Mouse (Mus musculus): ENCODE results near the gene Atp6v0a4. TPM values are rescaled to one million over a fixed set of nuclear protein-coding genes. Genes with fewer than 3 reads are reported as not detected.

Atp6v0a4 gene
- total RNA-seq, 2 experiments from 2014 or later = 0.16 to 0.43 TPM

DNA sequence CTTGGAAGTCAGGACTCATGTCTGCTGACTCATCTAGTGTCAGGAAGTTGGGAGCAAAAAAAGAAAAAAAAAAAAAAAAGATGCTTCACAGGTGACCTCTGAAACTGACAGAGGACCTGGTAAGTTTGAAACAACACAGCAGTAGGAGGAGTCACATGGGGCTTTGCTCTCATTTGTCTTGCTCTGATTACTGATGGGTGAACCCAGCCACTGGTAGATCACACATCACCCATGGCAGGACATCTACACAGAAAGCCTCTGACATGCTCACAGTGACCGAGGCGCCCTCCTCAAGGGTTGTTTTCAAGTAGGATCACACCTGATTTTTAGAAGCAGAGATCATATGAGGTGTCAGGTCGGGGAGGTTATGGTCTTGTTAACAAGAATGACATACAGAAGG, 1.1 kb upstream of the Atp6v0a4 start:
- no peak for DNase-seq (ENCODE audit: low spot score)

DNA sequence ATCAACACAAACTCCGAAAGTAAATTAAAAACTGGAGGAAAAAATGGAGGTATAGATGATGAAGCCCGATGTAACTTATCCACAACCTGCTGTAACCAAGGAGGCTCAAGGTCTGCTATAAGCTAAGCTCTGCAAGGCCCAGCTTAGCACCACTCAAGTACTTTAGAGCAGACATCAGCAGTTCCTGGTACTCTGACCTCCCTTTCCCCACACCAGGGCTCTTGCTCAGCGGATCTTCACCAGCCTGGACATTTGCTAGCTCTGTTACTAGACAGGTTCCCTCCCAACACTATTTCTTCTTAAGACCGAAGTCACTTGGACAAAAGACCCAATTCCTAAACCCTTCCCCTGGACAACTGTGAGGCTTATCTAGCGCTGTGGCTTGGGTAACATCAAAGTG, 496 bp upstream of the Atp6v0a4 start:
- no peak for DNase-seq (ENCODE audit: low spot score)

DNA sequence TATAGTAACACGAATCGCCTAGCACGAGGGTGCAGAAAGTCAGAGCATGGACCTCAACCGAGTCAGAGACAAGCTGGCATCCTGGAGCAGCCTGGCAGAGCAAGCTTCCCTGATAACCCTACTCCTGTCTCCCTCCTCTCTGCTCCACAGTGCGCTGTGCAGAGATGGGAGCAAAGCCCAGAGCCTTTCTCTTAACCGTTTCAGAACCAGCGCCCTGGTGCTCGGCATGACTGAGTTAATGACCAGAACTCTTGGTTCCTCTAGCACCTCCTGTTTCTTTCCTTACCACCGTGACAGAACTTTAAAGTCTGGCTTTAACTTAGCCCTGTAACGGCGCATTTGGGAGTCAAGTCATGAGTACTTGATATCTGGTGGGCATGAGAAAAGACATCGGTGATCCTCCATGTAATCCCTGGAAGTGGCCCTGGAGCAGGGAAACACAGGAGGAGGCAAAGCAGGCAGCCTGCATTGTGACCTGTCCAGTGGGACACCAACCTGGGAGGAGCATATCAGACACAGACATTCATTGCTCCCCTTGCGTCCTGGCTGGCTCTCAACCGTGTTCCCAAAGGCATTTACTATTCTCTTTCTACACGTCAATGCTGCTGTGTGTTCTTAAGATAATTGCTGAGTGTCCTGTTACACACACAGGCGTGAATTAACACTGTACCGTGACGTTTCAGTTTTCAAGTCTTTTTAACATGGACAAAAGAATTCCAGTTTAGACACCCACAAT, 747 bp downstream of the Atp6v0a4 start:
- DNase-seq (ENCODE audit: low spot score) = no peak

DNA sequence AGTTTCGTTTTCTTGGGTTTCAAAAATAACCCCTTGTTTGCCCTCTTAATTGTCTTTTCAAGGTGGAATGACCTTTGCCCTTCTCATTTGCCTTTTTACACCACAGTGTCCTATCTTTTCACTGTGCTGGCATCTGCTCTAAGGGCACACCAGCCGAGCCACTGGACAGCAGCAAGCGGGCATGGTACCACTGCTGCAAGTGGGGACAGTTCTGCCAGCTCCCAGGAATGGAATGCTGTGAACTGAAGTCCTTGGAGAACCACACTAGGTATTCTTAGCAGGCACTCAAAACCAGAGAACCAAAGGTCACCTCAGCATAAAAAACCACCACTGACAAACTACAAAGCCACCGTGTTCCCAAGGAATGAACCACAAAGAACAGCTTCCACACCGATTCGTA, 1.6 kb downstream of the Atp6v0a4 start:
- DNase-seq (ENCODE audit: low spot score) = no peak

DNA sequence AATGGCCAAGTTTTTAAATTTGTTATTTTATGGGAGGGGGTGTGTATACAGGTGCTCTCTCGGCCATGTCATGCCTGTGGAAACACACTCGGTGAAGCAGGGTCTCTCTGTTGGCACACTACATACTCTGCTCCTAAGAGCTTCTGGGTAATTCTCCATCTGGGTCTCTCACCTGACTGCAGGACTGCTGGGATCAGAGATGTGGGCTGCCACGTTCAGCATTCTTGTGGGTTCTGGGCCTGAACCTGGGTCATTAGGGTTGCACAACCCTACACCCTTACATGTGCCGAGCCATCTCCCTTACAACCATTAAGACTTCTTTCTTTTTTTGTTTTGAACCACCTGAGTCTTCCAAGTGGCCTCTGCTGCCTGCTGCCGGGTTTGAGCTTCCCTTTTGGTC, 2.5 kb downstream of the Atp6v0a4 start:
- DNase-seq (ENCODE audit: low spot score) = no peak

DNA sequence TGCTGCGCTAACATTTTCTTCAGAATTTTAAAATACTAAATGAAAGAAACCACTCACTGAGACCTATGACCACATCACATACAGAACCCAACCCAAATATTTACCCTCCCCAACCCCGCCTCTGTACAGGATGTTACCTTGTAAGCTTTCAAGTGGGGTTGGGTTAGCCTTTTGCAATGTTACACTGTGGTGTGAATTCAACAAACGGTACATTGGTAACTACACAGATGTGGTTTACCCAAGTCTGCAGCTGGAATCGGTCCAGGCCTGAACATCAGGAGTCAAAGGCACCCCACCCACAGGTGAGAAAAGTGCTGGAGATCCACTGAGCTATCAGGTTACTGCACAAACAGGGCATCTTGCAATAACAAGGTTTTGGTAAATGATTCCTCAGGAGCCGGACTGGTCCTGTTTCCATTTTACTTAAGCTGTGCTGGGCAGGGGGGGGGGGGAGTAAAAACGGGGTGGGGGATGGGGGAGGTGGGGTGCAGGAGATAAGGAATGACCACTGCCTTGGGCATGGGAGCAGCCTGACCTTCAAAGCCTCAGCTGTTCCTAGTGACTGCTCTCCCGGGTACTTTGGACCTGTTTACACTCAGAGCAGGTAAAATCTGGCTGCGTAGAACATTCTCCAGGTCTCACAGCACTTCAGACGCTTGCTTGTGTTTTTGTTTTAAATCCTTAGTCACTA, 3.6 kb downstream of the Atp6v0a4 start:
- DNase-seq (ENCODE audit: low spot score) = no peak

DNA sequence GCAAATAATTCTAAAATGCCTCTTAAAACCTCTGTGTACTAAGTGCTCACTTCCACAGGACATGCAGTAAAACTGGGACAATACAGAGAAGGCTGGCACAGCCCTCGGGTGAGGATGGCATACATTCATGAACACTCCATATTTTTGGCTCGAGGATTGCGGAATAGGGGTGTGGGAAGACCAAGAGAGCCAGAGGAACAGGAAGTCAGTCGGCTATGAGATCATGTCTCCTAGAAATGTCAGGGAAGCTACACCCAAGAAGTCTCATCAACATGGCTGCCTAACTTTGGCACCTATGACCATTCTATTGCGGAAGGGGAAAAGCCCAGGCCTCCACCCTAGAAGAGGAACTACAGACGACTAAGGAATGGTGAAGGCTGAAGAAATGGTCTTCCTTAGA, 6.0 kb downstream of the Atp6v0a4 start:
- DNase-seq (ENCODE audit: low spot score) = no peak

- DNase-seq (ENCODE audit: low spot score) = no peak
Observed at GRCm38 (mm10) chr6:38116107-38116770, 8.1 kb downstream of the Atp6v0a4 start.

DNA sequence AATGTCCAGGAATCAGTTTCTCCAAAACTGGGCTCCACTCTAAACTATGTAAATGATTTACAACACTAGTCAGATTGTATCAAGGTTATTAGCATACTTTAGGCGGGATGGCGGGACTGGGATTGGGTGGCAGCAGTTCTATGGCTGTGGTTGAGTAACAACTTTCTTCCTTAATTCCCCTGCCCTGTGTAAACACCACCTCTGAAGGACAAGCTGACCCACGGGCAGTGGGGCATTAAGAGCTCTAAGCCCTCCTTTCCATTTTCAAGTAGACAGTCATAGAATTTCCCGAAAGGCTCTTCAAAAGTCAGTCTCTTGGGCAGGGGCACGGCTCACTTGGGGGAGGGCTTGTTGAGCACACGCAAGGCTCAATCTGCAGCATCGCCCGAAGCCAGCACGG, 13.5 kb downstream of the Atp6v0a4 start:
- no peak for DNase-seq (ENCODE audit: low spot score)

DNA sequence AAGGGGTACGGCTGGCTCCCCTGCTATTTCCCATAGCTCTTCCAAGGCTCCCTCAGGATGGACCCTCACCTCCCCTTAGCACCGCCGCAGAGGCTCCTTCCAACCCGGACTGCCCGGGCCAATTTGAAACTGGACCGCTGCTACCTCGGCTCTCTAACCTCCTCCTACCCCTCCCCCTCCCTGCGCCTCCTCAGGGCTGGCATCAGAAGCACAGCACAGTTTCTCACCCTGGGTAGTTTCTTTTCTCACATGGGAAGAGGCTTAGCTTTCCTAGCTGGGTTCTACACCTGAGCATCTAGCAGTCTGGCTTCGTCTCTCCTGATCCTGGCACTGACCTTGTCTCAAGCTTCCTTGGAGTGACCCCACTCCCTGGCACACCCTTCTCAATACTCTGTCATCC, 14.5 kb downstream of the Atp6v0a4 start:
- DNase-seq (ENCODE audit: low spot score) = no peak

DNA sequence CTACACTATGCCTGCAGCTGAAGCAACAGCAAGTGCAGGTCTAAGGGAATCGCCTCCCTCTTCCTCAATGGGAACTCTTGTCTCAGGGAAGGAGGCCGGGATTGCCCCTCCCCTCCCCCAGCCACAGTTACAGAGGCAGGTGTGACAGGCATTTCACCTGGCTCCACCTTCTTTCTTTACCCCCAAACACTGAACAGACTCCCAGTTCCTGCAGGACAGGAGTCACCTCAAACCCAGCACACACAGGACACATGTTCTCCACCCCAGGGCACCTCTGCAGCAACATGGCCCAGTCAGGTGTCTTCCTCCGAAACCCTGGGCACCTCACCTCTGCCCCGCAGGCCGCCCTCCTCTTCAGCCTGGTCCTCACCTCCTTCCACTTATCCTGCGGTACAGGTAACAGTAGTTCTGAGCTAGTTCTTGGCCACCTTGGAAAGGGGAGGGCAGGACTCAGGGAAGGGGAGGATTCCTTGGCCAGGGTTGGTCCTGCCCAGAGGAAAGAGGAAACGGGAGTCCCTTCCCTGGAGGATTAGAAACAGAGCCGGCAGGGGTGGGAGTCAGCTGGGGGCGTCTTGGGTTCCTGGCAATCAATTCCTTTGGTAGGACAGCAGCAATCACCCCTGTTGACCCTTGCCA, 15.1 kb downstream of the Atp6v0a4 start, which contains the start of gene Tmem213:
Gene Tmem213, plus strand, starts transcription at position 96 of the 636 bp plus-strand sequence.
- DNase-seq (ENCODE audit: low spot score) = no peak

- DNase-seq (ENCODE audit: low spot score) = no peak
Observed at GRCm38 (mm10) chr6:38108449-38108848, 15.9 kb downstream of the Atp6v0a4 start.

DNA sequence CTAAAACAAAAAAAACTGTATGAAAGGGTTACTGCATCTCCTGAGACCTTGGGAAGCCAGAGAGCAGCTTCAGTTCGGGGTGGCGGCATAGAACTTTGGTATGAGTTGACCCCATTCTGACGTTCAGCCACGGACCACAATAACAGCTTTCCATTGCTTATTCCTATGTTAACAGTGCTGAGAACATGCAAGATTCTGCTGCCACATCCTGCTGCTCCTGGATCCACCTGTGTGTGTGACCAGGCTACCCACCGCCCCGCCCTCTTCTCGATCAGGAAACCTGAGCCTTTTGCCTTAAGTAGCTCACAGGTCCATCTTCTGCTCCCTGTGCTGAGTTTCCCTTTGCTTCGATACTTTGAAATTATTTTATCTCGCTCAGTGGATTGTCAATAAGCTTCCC, 18.5 kb downstream of the Atp6v0a4 start:
- no peak for DNase-seq (ENCODE audit: low spot score)

DNA sequence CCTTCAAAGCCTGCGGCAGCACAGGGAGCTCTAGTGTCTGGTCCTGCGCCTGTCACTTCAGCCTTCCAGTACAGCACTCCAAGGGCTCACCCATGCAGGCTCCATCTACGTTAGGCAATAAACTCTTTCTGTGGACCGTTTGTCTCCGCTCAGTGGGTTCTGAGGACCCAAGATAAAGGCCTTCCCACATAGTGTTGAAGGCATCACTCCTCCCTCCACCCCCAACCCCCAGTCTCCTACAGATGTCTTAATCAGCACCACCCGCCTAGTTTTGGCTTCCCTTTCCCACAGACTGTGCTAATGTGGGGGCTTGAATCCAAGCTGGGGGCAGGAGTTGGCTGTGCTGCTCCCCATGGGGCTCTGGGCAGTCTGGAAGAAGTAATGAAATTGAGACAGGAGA, 20.6 kb downstream of the Atp6v0a4 start:
- DNase-seq (ENCODE audit: low spot score) = no peak

DNA sequence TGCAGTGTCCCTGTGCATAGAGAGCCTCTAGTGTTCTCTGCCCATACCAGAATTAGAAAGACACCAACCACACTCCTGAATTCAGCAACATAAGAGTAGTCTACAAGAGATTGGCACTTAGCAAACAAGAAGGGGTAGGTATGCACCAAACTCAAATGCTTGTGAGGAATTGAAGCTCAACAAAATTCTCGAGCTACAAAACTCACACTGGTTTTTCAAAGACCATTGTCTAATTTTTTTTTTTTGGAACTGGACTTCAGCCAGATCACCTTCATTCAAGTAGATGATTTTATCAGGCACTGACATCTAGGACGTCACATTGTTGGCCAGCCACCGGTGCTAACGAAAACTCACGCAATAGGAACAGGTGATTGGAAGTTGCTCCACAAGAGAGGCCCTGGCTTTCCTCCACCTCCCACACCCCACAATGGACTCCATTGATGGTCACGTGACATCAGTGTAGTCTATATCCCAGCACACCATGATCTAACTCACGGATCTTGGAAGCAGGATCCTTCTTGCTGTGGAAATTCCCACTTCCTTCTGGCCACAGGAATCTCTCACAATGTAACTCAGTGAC, 22.1 kb downstream of the Atp6v0a4 start:
- DNase-seq (ENCODE audit: low spot score) = no peak

DNA sequence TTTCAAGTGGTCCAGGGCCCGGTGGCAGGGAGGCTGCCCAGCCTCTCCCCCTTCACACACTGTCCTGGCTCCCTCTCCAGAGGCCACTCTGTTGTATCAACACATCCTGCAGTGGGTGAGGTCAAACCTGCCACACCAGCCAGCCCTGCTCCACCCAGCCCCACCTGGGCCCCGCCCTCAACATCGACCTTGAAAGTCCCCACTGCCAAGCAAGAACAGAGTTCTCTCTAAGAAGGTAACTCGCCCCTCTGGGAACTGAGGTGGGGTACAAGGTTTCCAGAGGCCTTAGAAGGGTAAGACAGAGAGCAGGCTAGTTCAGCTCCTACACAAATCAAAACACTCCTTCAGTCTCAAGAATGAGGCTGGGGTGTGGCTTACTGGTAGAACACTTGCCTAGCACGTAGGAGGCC, 27.4 kb downstream of the Atp6v0a4 start:
- no peak for DNase-seq (ENCODE audit: low spot score)

DNA sequence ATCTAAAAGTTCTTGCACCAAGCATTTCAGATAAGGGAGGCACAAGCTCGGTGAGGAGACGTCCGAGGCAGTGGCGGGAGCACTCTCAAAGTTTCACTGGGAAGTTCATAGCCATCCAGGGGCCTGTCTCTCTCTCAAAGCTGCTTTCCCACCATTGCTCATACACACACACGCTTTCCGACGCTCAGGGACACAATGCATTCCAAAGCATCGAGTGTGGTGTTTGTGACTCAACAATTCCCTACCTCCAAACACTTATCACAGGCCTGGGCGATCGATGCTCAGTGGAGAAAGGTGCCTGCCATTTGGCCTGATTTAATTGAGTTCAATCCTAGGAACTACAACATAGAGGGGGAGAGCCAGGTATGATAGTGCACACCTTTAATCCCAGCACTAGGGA, 29.7 kb downstream of the Atp6v0a4 start:
- DNase-seq (ENCODE audit: low spot score) = no peak

DNA sequence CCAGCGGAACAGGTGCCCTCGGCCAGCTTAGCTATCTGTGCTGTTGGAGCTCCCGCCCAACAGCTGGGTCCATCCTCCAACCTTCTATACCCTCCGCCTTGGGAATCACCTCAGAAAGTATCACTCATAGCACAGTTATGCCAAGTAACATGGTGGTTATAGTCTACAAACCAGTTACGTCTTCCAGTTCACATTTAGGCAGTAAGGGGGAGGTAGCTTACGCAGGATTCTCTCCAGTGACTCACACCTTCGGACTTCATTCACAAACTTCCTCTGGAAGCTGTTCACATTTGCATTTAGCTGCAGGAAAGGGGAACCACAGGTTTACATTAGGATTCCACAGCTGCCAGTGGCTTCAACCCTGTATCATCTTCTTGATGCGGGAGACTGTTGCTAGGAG, 31.8 kb downstream of the Atp6v0a4 start:
- no peak for DNase-seq (ENCODE audit: low spot score)

DNA sequence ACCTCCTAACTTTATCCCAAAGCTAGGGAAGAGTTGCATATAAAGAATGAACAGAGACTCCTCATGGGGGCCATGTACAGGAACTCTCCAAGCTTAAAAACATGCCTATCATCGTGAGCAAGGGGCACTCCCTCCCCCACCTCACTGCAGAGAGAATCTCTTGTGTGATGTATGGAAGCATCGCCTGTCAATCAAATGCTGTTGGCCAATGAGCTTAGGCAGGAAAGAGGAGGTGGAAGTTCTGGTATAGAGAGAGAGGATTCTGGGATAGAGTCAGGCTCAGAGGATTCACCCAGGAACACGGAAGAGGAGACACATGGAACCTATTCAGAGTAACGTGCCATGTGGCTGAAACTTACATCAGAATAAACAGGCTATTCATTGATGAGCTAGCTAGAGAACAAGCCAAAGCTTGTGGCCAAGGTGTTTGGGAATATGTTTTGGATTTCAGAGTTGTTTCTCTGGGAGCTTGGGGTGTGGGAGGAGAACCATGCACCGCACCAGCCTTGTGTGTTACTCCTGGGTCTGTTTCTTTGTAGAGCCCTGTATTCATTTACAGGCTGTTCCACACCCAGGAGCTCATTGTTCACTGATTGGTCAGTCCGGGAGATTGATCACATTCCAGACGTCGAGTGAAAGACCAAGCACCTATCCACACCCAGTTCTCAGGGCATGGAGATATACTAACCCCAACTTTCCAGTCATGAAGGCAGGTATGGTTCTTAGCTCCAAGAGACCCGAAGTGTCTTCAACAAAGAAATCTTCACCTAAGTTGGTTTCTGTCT, 37.0 kb downstream of the Atp6v0a4 start:
- no peak for DNase-seq (ENCODE audit: low spot score)

DNA sequence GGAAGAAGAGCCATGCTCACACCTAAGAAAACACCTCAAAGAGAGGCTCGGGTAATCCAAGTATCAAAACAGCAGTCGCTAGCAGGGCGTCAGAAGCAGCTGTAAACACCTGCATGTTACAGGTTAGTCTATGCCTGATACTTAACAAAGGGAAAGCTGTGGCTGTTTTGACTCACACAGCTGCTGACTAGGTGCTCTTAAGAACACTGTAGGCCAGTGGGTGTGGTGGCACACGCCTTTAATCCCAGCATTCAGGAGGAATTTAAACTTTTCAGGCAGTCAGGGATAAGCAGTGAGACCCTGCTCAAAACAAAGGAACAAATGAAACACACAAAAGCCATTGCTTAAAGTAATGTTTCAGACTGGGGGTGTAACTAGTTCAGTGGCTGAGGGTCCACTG, 41.2 kb downstream of the Atp6v0a4 start:
- DNase-seq (ENCODE audit: low spot score) = no peak

DNA sequence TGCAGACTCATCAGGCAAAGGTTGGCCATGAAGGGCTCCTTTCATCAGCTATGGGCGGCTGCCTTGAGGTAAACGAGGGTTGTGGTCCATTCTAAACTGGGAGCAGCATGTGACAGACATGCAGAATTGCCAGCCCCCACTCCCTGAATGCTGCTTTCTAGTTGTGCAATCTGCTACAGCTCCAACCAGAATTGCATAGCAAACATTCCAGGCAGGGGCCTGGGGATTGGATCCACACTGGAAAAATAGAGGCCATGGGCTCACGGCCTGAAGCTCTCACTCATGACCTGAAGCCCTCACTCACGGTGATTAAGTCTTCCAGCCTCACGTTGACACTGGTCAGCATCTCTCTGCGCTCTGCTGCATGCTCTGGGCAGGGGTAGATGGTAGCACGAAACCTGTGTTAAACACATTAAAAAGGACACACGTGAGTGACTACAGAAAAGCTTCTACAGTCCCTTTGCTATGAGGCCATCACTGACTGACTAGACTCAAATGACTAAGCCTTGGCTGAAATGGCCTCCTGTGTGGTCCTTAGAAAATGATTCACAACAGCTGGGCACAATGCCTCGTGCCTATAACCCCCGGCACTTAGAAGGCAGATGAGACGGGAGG, 42.6 kb downstream of the Atp6v0a4 start:
- DNase-seq (ENCODE audit: low spot score) = peak; percentile 7

All from gastrocnemius, adult 18-20 months (tissue).